21 mouse cellular contexts compared by ENCODE assay signal in the genomic region with DNA sequence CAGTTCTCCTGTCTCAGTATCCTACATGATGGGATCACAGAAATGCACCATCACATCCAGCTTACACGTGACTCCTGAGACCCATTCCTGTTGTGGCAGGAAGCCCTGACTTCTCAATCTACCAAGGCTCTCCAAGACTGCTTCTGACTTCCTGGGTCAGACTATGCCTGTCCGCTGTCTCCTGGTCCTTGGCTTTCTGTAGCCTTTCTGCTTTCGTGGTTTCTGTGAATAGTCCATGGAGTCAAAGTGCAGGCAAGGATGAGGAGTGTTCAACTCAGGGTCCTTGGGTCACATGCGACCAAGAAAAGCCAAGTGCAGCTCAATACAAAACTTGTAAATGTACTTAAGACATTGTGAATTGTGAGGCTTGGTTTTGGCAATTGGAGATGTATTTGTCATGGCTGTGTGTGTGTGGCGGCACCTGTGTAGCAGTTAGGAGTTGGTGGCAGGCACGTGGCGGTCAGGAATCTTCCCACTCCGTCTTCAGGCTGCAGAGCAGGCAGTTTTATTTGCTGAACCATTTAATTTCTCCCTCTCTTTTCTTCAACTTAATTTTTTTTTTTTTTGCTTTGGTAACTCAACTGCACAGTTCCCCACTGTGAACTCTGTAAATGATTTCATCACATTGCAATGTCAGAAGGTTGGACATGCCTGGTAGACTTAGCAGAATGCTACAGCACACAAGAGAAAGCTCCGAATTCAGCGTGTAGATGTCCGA. TPM values are rescaled to one million over a fixed set of nuclear protein-coding genes. Genes with fewer than 3 reads are reported as not detected.
DNase-seq lines count a peak whose midpoint lies in the region; ATAC-seq and TF ChIP-seq lines count a peak whose summit lies in the region.
"Had no signal": no experiment of that assay in that cellular context is flagged by ENCODE, and none has a peak within 500 bp of the region (broad histone marks: within the 10 kb centered on the region; RNA-seq: fewer than 3 reads in every experiment).

No protein-coding gene starts in this region.

- H3K36me3 ChIP-seq in lung, embryonic 14.5 days (ENCODE audit: insufficient read depth), result no peaks in the 10 kb centered on the region
- no peaks in the 10 kb centered on the region for H3K36me3 ChIP-seq in lung, postnatal 0 days (ENCODE audit: insufficient read depth, low read length)
- no peaks in the 10 kb centered on the region for H3K36me3 ChIP-seq in kidney, embryonic 15.5 days
- H3K36me3 ChIP-seq in midbrain, embryonic 14.5 days (ENCODE audit: control insufficient read depth, insufficient read depth, low read length), result no peaks in the 10 kb centered on the region
- H3K36me3 ChIP-seq: forebrain, embryonic 15.5 days; hindbrain, embryonic 12.5 days; limb, embryonic 15.5 days; neural tube, embryonic 13.5 days had no signal

- H3K9ac ChIP-seq in lung, embryonic 14.5 days, result no peak overlapping the region
- H3K9ac ChIP-seq in lung, postnatal 0 days (replicated peaks; ENCODE audit: low read depth), result no peak overlapping the region
- no peak overlapping the region for H3K9ac ChIP-seq in kidney, embryonic 15.5 days
- no peak overlapping the region for H3K9ac ChIP-seq in midbrain, embryonic 14.5 days (replicated peaks; ENCODE audit: low read length)
- H3K9ac ChIP-seq: forebrain, embryonic 15.5 days; hindbrain, embryonic 12.5 days; limb, embryonic 15.5 days; neural tube, embryonic 13.5 days had no signal

- no peak overlapping the region for H3K4me2 ChIP-seq in lung, embryonic 14.5 days
- H3K4me2 ChIP-seq in lung, postnatal 0 days (replicated peaks; ENCODE audit: low read depth, low read length), result no peak overlapping the region
- H3K4me2 ChIP-seq in kidney, embryonic 15.5 days, result no peak overlapping the region
- no peak overlapping the region for H3K4me2 ChIP-seq in midbrain, embryonic 14.5 days (ENCODE audit: low read length)
- H3K4me2 ChIP-seq: forebrain, embryonic 15.5 days; heart, embryonic 11.5 days; hindbrain, embryonic 12.5 days; limb, embryonic 15.5 days; neural tube, embryonic 13.5 days had no signal

- 0 out of 2 replicates have a peak, but pooled peaks cover 9% of the 10 kb centered on the region for H3K4me1 ChIP-seq in lung, embryonic 14.5 days (ENCODE audit: insufficient read depth)
- peaks cover 4% of the 10 kb centered on the region; the same call in 1 of the 2 replicates for H3K4me1 ChIP-seq in lung, postnatal 0 days (ENCODE audit: insufficient read depth, low read depth, low read length)
- peaks cover 42% of the 10 kb centered on the region for H3K4me1 ChIP-seq in kidney, embryonic 15.5 days
- H3K4me1 ChIP-seq in midbrain, embryonic 14.5 days (ENCODE audit: control insufficient read depth, insufficient read depth, low read length), result peaks cover 8% of the 10 kb centered on the region; the same call in 1 of the 2 replicates

- no peak for DNase-seq in lung, embryonic 14.5 days
- DNase-seq in lung, postnatal 0 days (ENCODE audit: low spot score), result no peak
- DNase-seq in kidney, adult 18-20 months, result peak; percentile 61
- peak; percentile 57 to 77 for DNase-seq in kidney, postnatal 36 days
- DNase-seq in adrenal gland, adult (ENCODE audit: inconsistent age in 2 of 2, low spot score in 1 of 2), result no peak
- DNase-seq in midbrain, embryonic 14.5 days, result no peak
- DNase-seq: adrenal gland, postnatal 25 days; cerebellum, adult 8-10 months; cerebellum, postnatal 36 days; gastrocnemius, postnatal 10 days; layer of hippocampus, adult 9-11 months; left cerebral cortex, postnatal 4 days had no signal

- TF ChIP-seq EP300 in lung, postnatal 0 days (IDR thresholded peaks at IDR 0.05), result no peak

- TF ChIP-seq CTCF in lung, embryonic 14.5 days (IDR thresholded peaks at IDR 0.05; ENCODE audit: low read depth), result no peak
- no peak for TF ChIP-seq CTCF in lung, postnatal 0 days (IDR thresholded peaks at IDR 0.05)

- peak overlapping the region; percentile 9; the same call in 1 of the 2 replicates for H3K27ac ChIP-seq in lung, embryonic 14.5 days (ENCODE audit: low read depth)
- H3K27ac ChIP-seq in lung, postnatal 0 days (ENCODE audit: low read length), result no peak overlapping the region
- H3K27ac ChIP-seq in kidney, embryonic 15.5 days, result peak overlapping the region; percentile 83
- no peak overlapping the region for H3K27ac ChIP-seq in midbrain, embryonic 14.5 days (replicated peaks; ENCODE audit: low read depth, low read length)
- H3K27ac ChIP-seq: forebrain, embryonic 15.5 days; hindbrain, embryonic 12.5 days; limb, embryonic 15.5 days; neural tube, embryonic 13.5 days; stomach, postnatal 0 days had no signal

- no peaks in the 10 kb centered on the region for H3K27me3 ChIP-seq in lung, embryonic 14.5 days (ENCODE audit: insufficient read depth, low read length)
- H3K27me3 ChIP-seq in lung, postnatal 0 days (replicated peaks; ENCODE audit: insufficient read depth, low read length), result no peaks in the 10 kb centered on the region
- no peaks in the 10 kb centered on the region for H3K27me3 ChIP-seq in kidney, embryonic 15.5 days
- H3K27me3 ChIP-seq in midbrain, embryonic 14.5 days (ENCODE audit: control insufficient read depth, insufficient read depth, low read length), result no peaks in the 10 kb centered on the region
- H3K27me3 ChIP-seq: forebrain, embryonic 15.5 days; hindbrain, embryonic 12.5 days; limb, embryonic 15.5 days; neural tube, embryonic 13.5 days had no signal

- 67% methylated on average over 11 of the region's 11 CpGs for WGBS in lung, embryonic 14.5 days
- WGBS in lung, postnatal 0 days, result 64% methylated on average over 11 of the region's 11 CpGs
- WGBS in kidney, embryonic 15.5 days, result 70% methylated on average over 11 of the region's 11 CpGs
- 90% methylated on average over 11 of the region's 11 CpGs for WGBS in midbrain, embryonic 14.5 days

- no peaks in the 10 kb centered on the region for H3K9me3 ChIP-seq in lung, embryonic 14.5 days (ENCODE audit: low read depth, low read length)
- H3K9me3 ChIP-seq in lung, postnatal 0 days (ENCODE audit: low read length), result no peaks in the 10 kb centered on the region
- H3K9me3 ChIP-seq in kidney, embryonic 15.5 days (replicated peaks), result no peaks in the 10 kb centered on the region
- H3K9me3 ChIP-seq in midbrain, embryonic 14.5 days (ENCODE audit: control insufficient read depth, low read length), result no peaks in the 10 kb centered on the region
- H3K9me3 ChIP-seq: forebrain, embryonic 15.5 days; hindbrain, embryonic 12.5 days; limb, embryonic 15.5 days; neural tube, embryonic 13.5 days had no signal

- no peak for ATAC-seq in lung, embryonic 14.5 days (ENCODE audit: insufficient read depth)
- ATAC-seq in lung, postnatal 0 days, result no peak
- no peak; the same call in 1 of the 2 replicates for ATAC-seq in kidney, embryonic 15.5 days (replicated peaks; ENCODE audit: low FRiP score)
- no peak for ATAC-seq in midbrain, embryonic 14.5 days (ENCODE audit: low FRiP score, low TSS enrichment)
- ATAC-seq: forebrain, embryonic 15.5 days; midbrain, embryonic 16.5 days had no signal

- H3K4me3 ChIP-seq in lung, embryonic 14.5 days (ENCODE audit: low read depth, low read length), result no peak overlapping the region
- no peak overlapping the region for H3K4me3 ChIP-seq in lung, postnatal 0 days (ENCODE audit: low read depth, low read length)
- no peak overlapping the region for H3K4me3 ChIP-seq in kidney, embryonic 15.5 days (replicated peaks)
- no peak overlapping the region for H3K4me3 ChIP-seq in midbrain, embryonic 14.5 days (replicated peaks; ENCODE audit: low read depth, low read length)
- H3K4me3 ChIP-seq: forebrain, embryonic 15.5 days; hindbrain, embryonic 12.5 days; limb, embryonic 15.5 days; myocyte; neural tube, embryonic 13.5 days had no signal

RNA-seq across cellular contexts. Expression of a gene that starts 22.8 kb away (rescaled TPM):
- polyA plus RNA-seq in lung, embryonic 14.5 days (2014; fragmentation: Nextera tagmentation; extraction: Ambion mirVana), result 11.0 and 11.4 TPM in 2 replicates
- polyA plus RNA-seq in lung, postnatal 0 days (2015; fragmentation: Nextera tagmentation; extraction: Ambion mirVana), result 3.4 and 3.6 TPM in 2 replicates
- polyA plus RNA-seq in kidney, embryonic 15.5 days (2015; fragmentation: Nextera tagmentation; extraction: Ambion mirVana), result 12.5 and 14.1 TPM in 2 replicates
- 12.9 and 16.4 TPM in 2 replicates for polyA plus RNA-seq in midbrain, embryonic 14.5 days (2014; fragmentation: Nextera tagmentation; extraction: Ambion mirVana)

RNA-seq across cellular contexts. Expression of a gene that starts 23.0 kb away (rescaled TPM):
- 17.6 and 18.8 TPM in 2 replicates for polyA plus RNA-seq in lung, embryonic 14.5 days (2014; fragmentation: Nextera tagmentation; extraction: Ambion mirVana)
- 8.1 and 11.5 TPM in 2 replicates for polyA plus RNA-seq in lung, postnatal 0 days (2015; fragmentation: Nextera tagmentation; extraction: Ambion mirVana)
- polyA plus RNA-seq in kidney, embryonic 15.5 days (2015; fragmentation: Nextera tagmentation; extraction: Ambion mirVana), result 15.1 and 18.7 TPM in 2 replicates
- polyA plus RNA-seq in midbrain, embryonic 14.5 days (2014; fragmentation: Nextera tagmentation; extraction: Ambion mirVana), result 30.2 and 34.0 TPM in 2 replicates

RNA-seq across cellular contexts. Expression of a gene that starts 47.8 kb away (rescaled TPM):
- polyA plus RNA-seq in lung, embryonic 14.5 days (2014; fragmentation: Nextera tagmentation; extraction: Ambion mirVana), result 3.1 and 4.6 TPM in 2 replicates
- 68.0 and 95.2 TPM in 2 replicates for polyA plus RNA-seq in lung, postnatal 0 days (2015; fragmentation: Nextera tagmentation; extraction: Ambion mirVana)
- polyA plus RNA-seq in kidney, embryonic 15.5 days (2015; fragmentation: Nextera tagmentation; extraction: Ambion mirVana), result 0.95 and 1.0 TPM in 2 replicates
- polyA plus RNA-seq in midbrain, embryonic 14.5 days (2014; fragmentation: Nextera tagmentation; extraction: Ambion mirVana), result 2.8 and 5.2 TPM in 2 replicates

Comparison
In these comparisons a context has a peak if more than half of its experiments do, and no peak if none do; other contexts are left out.
1. H3K27ac ChIP-seq: peak in lung, embryonic 14.5 days (single experiment) and kidney, embryonic 15.5 days (single experiment); none in lung, postnatal 0 days (single experiment) and midbrain, embryonic 14.5 days (single experiment).
2. RNA of a gene that starts 47.8 kb away (polyA plus RNA-seq): 68.0 to 95.2 TPM in lung, postnatal 0 days; 3.1 to 4.6 TPM in lung, embryonic 14.5 days, 2.8 to 5.2 TPM in midbrain, embryonic 14.5 days and 0.95 to 1.0 TPM in kidney, embryonic 15.5 days; every median in the first group is over 10 times any median in the second.
3. DNase-seq: peak in kidney, adult 18-20 months (single experiment) and kidney, postnatal 36 days (2 of 2); none in lung, embryonic 14.5 days (single experiment), lung, postnatal 0 days (single experiment), adrenal gland, adult (0 of 2) and midbrain, embryonic 14.5 days (single experiment).